Mouse (Mus musculus) liver, embryonic 14.5 days (tissue): ENCODE measurements at regions not wholly inside any gene's neighbourhood (a gene's known extent, or its start where the extent isn't known, plus 50 kb on each side); places are given as distances from the start of the nearest gene placed in this dataset.

Source experiments
- ATAC-seq: fragments of 200-750 bp; cut with Nextera tagmentation; 2 replicates; pipeline ENCODE4 v1.8.0; 2017; ENCODE audit warnings: moderate number of reproducible peaks, mild to moderate bottlenecking, moderate library complexity; ENCODE audit not compliant: insufficient read depth
- DNase-seq, 3 experiments: peaks; one replicate each; pipeline ENCODE4 v3.0.0-alpha.2; 2012 to 2013; ENCODE audit warnings: low read depth in 3 of 3, low spot score in 3 of 3
- H3K27ac ChIP-seq: fragments of 300-500 bp; sonication (generic); 2 replicates; pipeline ENCODE4 v1.5.1; 2014; ENCODE audit warnings: moderate library complexity, mild to moderate bottlenecking, control low read depth, inconsistent platforms
- H3K27me3 ChIP-seq: fragments of 300-500 bp; sonication (generic); 2 replicates; pipeline ENCODE4 v1.6.1; 2014; ENCODE audit warnings: mild to moderate bottlenecking, low read length, moderate library complexity; ENCODE audit not compliant: control insufficient read depth, insufficient read depth
- H3K36me3 ChIP-seq: fragments of 300-500 bp; sonication (generic); replicated peaks from 2 replicates; pipeline ENCODE4 v1.6.1; 2014; ENCODE audit warnings: low read depth; ENCODE audit not compliant: control insufficient read depth, insufficient read depth
- H3K4me1 ChIP-seq, 2 experiments: fragments of 200-500 bp in 1 of 2; fragments of 300-500 bp in 1 of 2; sonication (generic) in 1 of 2; replicated peaks; 2 replicates each; pipeline ENCODE4 v1.6.1; 2012 to 2014; ENCODE audit warnings: antibody characterized with exemption in 1 of 2, inconsistent platforms in 1 of 2, low read length in 1 of 2; ENCODE audit not compliant: control insufficient read depth in 2 of 2, insufficient read depth in 2 of 2
- H3K4me2 ChIP-seq: fragments of 300-500 bp; sonication (generic); 2 replicates; pipeline ENCODE4 v1.6.1; 2014; ENCODE audit warnings: low read depth, mild to moderate bottlenecking, control low read depth, moderate library complexity
- H3K4me3 ChIP-seq, 2 experiments: fragments of 200-500 bp in 1 of 2; fragments of 300-500 bp in 1 of 2; sonication (generic) in 1 of 2; 2 replicates each; pipeline ENCODE4 v1.5.1; 2012 to 2014; ENCODE audit warnings: low read depth in 2 of 2, low read length in 2 of 2, mild to moderate bottlenecking in 2 of 2, control low read depth in 1 of 2, inconsistent platforms in 1 of 2, moderate library complexity in 1 of 2; ENCODE audit not compliant: insufficient read depth in 1 of 2
- H3K9ac ChIP-seq: fragments of 300-500 bp; sonication (generic); replicated peaks from 2 replicates; pipeline ENCODE4 v1.6.1; 2014; ENCODE audit warnings: mild to moderate bottlenecking, control low read depth, moderate library complexity
- H3K9me3 ChIP-seq: fragments of 300-500 bp; sonication (generic); 2 replicates; pipeline ENCODE4 v1.6.1; 2016; ENCODE audit warnings: low read length, mixed read lengths; ENCODE audit not compliant: control insufficient read depth
- CTCF ChIP-seq: IDR thresholded peaks from 2 replicates; pipeline ENCODE4 v1.5.1; 2016; ENCODE audit warnings: antibody characterized with exemption, low read depth, control low read depth
- EP300 ChIP-seq: IDR thresholded peaks from 2 replicates; pipeline ENCODE4 v1.6.1; 2016; ENCODE audit warnings: antibody characterized with exemption, low read depth
- WGBS: fragments of 180-500 bp; shearing (Covaris S2); extraction: QIAGEN DNeasy Blood & Tissue Kit; methylation state at CpG from one replicate; pipeline ENCODE4 v1.1.7; 2014; ENCODE audit not compliant: insufficient replicate concordance; 5-methylcytosine and 5-hydroxymethylcytosine counted together

- no peaks in the 10 kb centered on the region for H3K27me3 ChIP-seq
- no peak overlapping the region for H3K4me2 ChIP-seq
- no peaks in the 10 kb centered on the region for H3K9me3 ChIP-seq
- H3K4me3 ChIP-seq: no peak overlapping the region
- H3K9ac ChIP-seq: no peak overlapping the region
- no peak overlapping the region for H3K27ac ChIP-seq
- DNase-seq (no peak), ATAC-seq (no peak)
- H3K36me3 ChIP-seq: no peaks in the 10 kb centered on the region
- H3K4me1 ChIP-seq: no peaks in the 10 kb centered on the region
- TF ChIP-seq CTCF: no peak
- no peak for TF ChIP-seq EP300
Observed at GRCm38 (mm10) chr5:84752053-84752452, 334.9 kb upstream of the Epha5 start.

GRCm38 (mm10) chr5:84705436-84705835 lies 288.3 kb upstream of the Epha5 start:
- no peak for ATAC-seq
- 28% methylated on average over 2 of the region's 2 CpGs for WGBS
- no peak for DNase-seq
- H3K9ac ChIP-seq: no peak overlapping the region
- H3K4me3 ChIP-seq: no peak overlapping the region
- H3K9me3 ChIP-seq: no peaks in the 10 kb centered on the region
- H3K36me3 ChIP-seq: no peaks in the 10 kb centered on the region
- no peak overlapping the region for H3K27ac ChIP-seq
- no peak overlapping the region for H3K4me2 ChIP-seq
- H3K4me1 ChIP-seq: no peaks in the 10 kb centered on the region
- TF ChIP-seq CTCF (no peak), EP300 (no peak)
- H3K27me3 ChIP-seq: no peaks in the 10 kb centered on the region

- TF ChIP-seq CTCF (no peak), EP300 (no peak)
- 57% methylated on average over 2 of the region's 2 CpGs for WGBS
- H3K4me2 ChIP-seq: no peak overlapping the region
- H3K9ac ChIP-seq: no peak overlapping the region
- no peaks in the 10 kb centered on the region for H3K9me3 ChIP-seq
- DNase-seq (no peak), ATAC-seq (no peak)
- H3K27me3 ChIP-seq: no peaks in the 10 kb centered on the region
- no peaks in the 10 kb centered on the region for H3K4me1 ChIP-seq
- no peaks in the 10 kb centered on the region for H3K36me3 ChIP-seq
- H3K27ac ChIP-seq: no peak overlapping the region
- H3K4me3 ChIP-seq: no peak overlapping the region
Observed at GRCm38 (mm10) chr5:84690334-84691258, 273.4 kb upstream of the Epha5 start.

- TF ChIP-seq EP300 (no peak), CTCF (no peak)
- DNase-seq: no peak
- H3K36me3 ChIP-seq: no peaks in the 10 kb centered on the region
- no peak overlapping the region for H3K27ac ChIP-seq
- no peak overlapping the region for H3K4me2 ChIP-seq
- no peaks in the 10 kb centered on the region for H3K4me1 ChIP-seq
- ATAC-seq: no peak
- H3K9ac ChIP-seq: no peak overlapping the region
- no peaks in the 10 kb centered on the region for H3K9me3 ChIP-seq
- H3K4me3 ChIP-seq: no peak overlapping the region
- H3K27me3 ChIP-seq: no peaks in the 10 kb centered on the region
Observed at GRCm38 (mm10) chr5:84687534-84687933, 270.4 kb upstream of the Epha5 start.

- TF ChIP-seq CTCF: no peak
- TF ChIP-seq EP300: no peak
- no peak overlapping the region for H3K27ac ChIP-seq
- ATAC-seq: no peak
Observed at GRCm38 (mm10) chr5:84655171-84655570, 238.0 kb upstream of the Epha5 start.

More at GRCm38 (mm10) chr5:84655171-84655570, 238.0 kb upstream of the Epha5 start:
- Histone ChIP-seq H3K36me3 (no peaks in the 10 kb centered on the region), H3K4me3 (no peak overlapping the region), H3K4me2 (no peak overlapping the region), H3K9me3 (no peaks in the 10 kb centered on the region), H3K4me1 (no peaks in the 10 kb centered on the region), H3K9ac (no peak overlapping the region), H3K27me3 (no peaks in the 10 kb centered on the region)
- no peak for DNase-seq
